Mouse (Mus musculus) erythroblast, embryonic 14.5 days (primary cell): ENCODE measurements around the gene Hspb8.

Experiments
- GATA1 ChIP-seq: IDR thresholded peaks from 2 replicates; pipeline ENCODE4 v1.6.1; 2012; ENCODE audit warnings: low read length, inconsistent platforms, mixed read lengths
- TAL1 ChIP-seq: IDR thresholded peaks from 3 replicates; pipeline ENCODE4 v1.6.1; 2012; ENCODE audit warnings: low read length, inconsistent platforms, mixed read lengths

- TF ChIP-seq TAL1, result no peak
- TF ChIP-seq GATA1, result no peak
Measured at GRCm38 (mm10) chr5:116416208-116416607, 6.5 kb downstream of the Hspb8 start.
